Mouse (Mus musculus) myocyte (in vitro differentiated cells): ENCODE data around the gene Rbm39.

Source experiments
- CEBPB ChIP-seq: IDR thresholded peaks from 2 replicates; pipeline ENCODE4 v1.6.1; 2011; ENCODE audit warnings: mild to moderate bottlenecking, moderate library complexity; ENCODE audit not compliant: poor library complexity, insufficient read depth, severe bottlenecking
- E2F4 ChIP-seq: IDR thresholded peaks from one replicate; pipeline ENCODE4 v1.6.1; 2011; ENCODE audit warnings: mild to moderate bottlenecking, control low read depth, moderate library complexity; ENCODE audit not compliant: insufficient read depth
- MAX ChIP-seq: IDR thresholded peaks from one replicate; pipeline ENCODE4 v1.6.1; 2011; ENCODE audit warnings: low read depth, mild to moderate bottlenecking, control low read depth
- POLR2A ChIP-seq: IDR thresholded peaks from one replicate; pipeline ENCODE4 v1.6.1; 2011; ENCODE audit warnings: low read depth, mild to moderate bottlenecking, control low read depth, moderate library complexity; ENCODE audit not compliant: insufficient read length
- POLR2AphosphoS2 ChIP-seq: IDR thresholded peaks from one replicate; pipeline ENCODE4 v1.6.1; 2011; ENCODE audit warnings: low read depth, control low read depth; ENCODE audit not compliant: insufficient read length
- REST ChIP-seq: IDR thresholded peaks from one replicate; pipeline ENCODE4 v1.6.1; 2011; ENCODE audit warnings: mild to moderate bottlenecking, control low read depth, moderate library complexity; ENCODE audit not compliant: insufficient read depth, insufficient read length
- SRF ChIP-seq: IDR thresholded peaks from one replicate; pipeline ENCODE4 v1.6.1; 2011; ENCODE audit warnings: low read depth; ENCODE audit not compliant: control insufficient read depth, insufficient read length
- TCF12 ChIP-seq: IDR thresholded peaks from one replicate; pipeline ENCODE4 v1.6.1; 2011; ENCODE audit warnings: mild to moderate bottlenecking, control low read depth; ENCODE audit not compliant: poor library complexity, insufficient read depth, severe bottlenecking
- TCF3 ChIP-seq: IDR thresholded peaks from one replicate; pipeline ENCODE4 v1.6.1; 2011; ENCODE audit warnings: low read depth, control low read depth; ENCODE audit not compliant: insufficient read length
- USF1 ChIP-seq: IDR thresholded peaks from one replicate; pipeline ENCODE4 v1.6.1; 2011; ENCODE audit warnings: low read depth, mild to moderate bottlenecking, control low read depth, moderate library complexity

GRCm38 (mm10) chr2:156180824-156181590 lies 969 bp upstream of the Rbm39 start:
- TF ChIP-seq POLR2A (no peak), CEBPB (no peak), E2F4 (no peak), MAX (no peak), USF1 (no peak), TCF12 (no peak), SRF (no peak), POLR2AphosphoS2 (no peak), REST (no peak), TCF3 (no peak)
